Mouse (Mus musculus): ENCODE results near the gene Gm49416. TPM values are rescaled to one million over a fixed set of nuclear protein-coding genes. Genes with fewer than 3 reads are reported as not detected.

The Gm49416 gene
- polyA plus RNA-seq, 1 experiment from 2014 or later: not detected

- Histone ChIP-seq H3K4me1 (replicated peaks; ENCODE audit: control insufficient read depth, insufficient read depth, low read length) (peaks cover 7% of the 10 kb centered on the region; the same call in 1 of the 2 replicates), H3K4me2 (ENCODE audit: low read depth, low read length, severe bottlenecking) (peak within 1 kb of the TSS; percentile 88), H3K4me3 (ENCODE audit: low read depth, low read length) (peak within 1 kb of the TSS; percentile 96), H3K27me3 (ENCODE audit: control insufficient read depth, insufficient read depth, low read length) (no peaks in the 10 kb centered on the region), H3K9ac (ENCODE audit: low read length) (peak within 1 kb of the TSS; percentile 96), H3K27ac (ENCODE audit: low read depth, low read length) (peak within 1 kb of the TSS; percentile 63), H3K36me3 (ENCODE audit: control insufficient read depth, insufficient read depth, low read length) (peaks cover 4% of the 10 kb centered on the region; the same call in 1 of the 2 replicates), H3K9me3 (ENCODE audit: control insufficient read depth, low read length) (no peaks in the 10 kb centered on the region)
- DNase-seq (ENCODE audit: low spot score) (peak; percentile 95), ATAC-seq (replicated peaks; ENCODE audit: low FRiP score) (peak; percentile 99)
- WGBS: 1% methylated on average over 52 of the region's 59 CpGs
These were observed 17.2 kb upstream of the Gm49416 start, which contains the start of gene Ubxn1 for GRCm38 (mm10) chr19:8871267-8872186. TSS of gene Ubxn1 (plus strand) at chr19:8871496.

- H3K27ac ChIP-seq (ENCODE audit: low read depth, low read length): peak overlapping the region; percentile 63; the same call in 1 of the 2 replicates
These were observed 16.4 kb upstream of the Gm49416 start for GRCm38 (mm10) chr19:8872266-8872840.

GRCm38 (mm10) chr19:8875031-8875430, 13.7 kb upstream of the Gm49416 start:
- Histone ChIP-seq H3K9me3 (ENCODE audit: control insufficient read depth, low read length) (no peaks in the 10 kb centered on the region), H3K4me1 (replicated peaks; ENCODE audit: control insufficient read depth, insufficient read depth, low read length) (peaks cover 7% of the 10 kb centered on the region; the same call in 1 of the 2 replicates), H3K4me3 (ENCODE audit: low read depth, low read length) (no peak overlapping the region), H3K27ac (ENCODE audit: low read depth, low read length) (no peak overlapping the region), H3K36me3 (ENCODE audit: control insufficient read depth, insufficient read depth, low read length) (peaks cover 4% of the 10 kb centered on the region; the same call in 1 of the 2 replicates), H3K4me2 (ENCODE audit: low read depth, low read length, severe bottlenecking) (no peak overlapping the region), H3K9ac (ENCODE audit: low read length) (no peak overlapping the region), H3K27me3 (ENCODE audit: control insufficient read depth, insufficient read depth, low read length) (no peaks in the 10 kb centered on the region)
- DNase-seq (ENCODE audit: low spot score) (no peak), ATAC-seq (replicated peaks; ENCODE audit: low FRiP score) (no peak)
- WGBS: 93% methylated on average over 7 of the region's 7 CpGs

More at GRCm38 (mm10) chr19:8872266-8872840, 16.4 kb upstream of the Gm49416 start:
- no peaks in the 10 kb centered on the region for H3K27me3 ChIP-seq (ENCODE audit: control insufficient read depth, insufficient read depth, low read length)
- H3K4me2 ChIP-seq (ENCODE audit: low read depth, low read length, severe bottlenecking): peak overlapping the region; percentile 88
- peaks cover 4% of the 10 kb centered on the region; the same call in 1 of the 2 replicates for H3K36me3 ChIP-seq (ENCODE audit: control insufficient read depth, insufficient read depth, low read length)
- H3K9ac ChIP-seq (ENCODE audit: low read length): peak overlapping the region; percentile 96
- no peak for DNase-seq (ENCODE audit: low spot score)
- ATAC-seq (replicated peaks; ENCODE audit: low FRiP score): no peak
- no peaks in the 10 kb centered on the region for H3K9me3 ChIP-seq (ENCODE audit: control insufficient read depth, low read length)
- peak overlapping the region; percentile 96 for H3K4me3 ChIP-seq (ENCODE audit: low read depth, low read length)
- peaks cover 7% of the 10 kb centered on the region; the same call in 1 of the 2 replicates for H3K4me1 ChIP-seq (replicated peaks; ENCODE audit: control insufficient read depth, insufficient read depth, low read length)
- WGBS: 78% methylated on average over 10 of the region's 10 CpGs

- peak; percentile 95 for ATAC-seq (replicated peaks; ENCODE audit: low FRiP score)
- Histone ChIP-seq H3K36me3 (ENCODE audit: control insufficient read depth, insufficient read depth, low read length) (no peaks in the 10 kb centered on the region; the same call in 1 of the 2 replicates), H3K9me3 (ENCODE audit: control insufficient read depth, low read length) (no peaks in the 10 kb centered on the region), H3K4me1 (replicated peaks; ENCODE audit: control insufficient read depth, insufficient read depth, low read length) (no peaks in the 10 kb centered on the region), H3K27me3 (ENCODE audit: control insufficient read depth, insufficient read depth, low read length) (no peaks in the 10 kb centered on the region), H3K4me2 (ENCODE audit: low read depth, low read length, severe bottlenecking) (peak within 1 kb of the TSS; percentile 87), H3K4me3 (ENCODE audit: low read depth, low read length) (peak within 1 kb of the TSS; percentile 76), H3K27ac (ENCODE audit: low read depth, low read length) (peak within 1 kb of the TSS; percentile 50), H3K9ac (ENCODE audit: low read length) (peak within 1 kb of the TSS; percentile 91)
- peak; percentile 90 for DNase-seq (ENCODE audit: low spot score)
- under 1% methylated on average over 42 of the region's 42 CpGs for WGBS
These were observed 8.3 kb upstream of the Gm49416 start, which contains the start of gene Uqcc3 for GRCm38 (mm10) chr19:8880311-8881033. TSS of gene Uqcc3 (minus strand) at chr19:8880923.

- no peak for DNase-seq (ENCODE audit: low spot score)
- WGBS: 14% methylated on average over 3 of the region's 3 CpGs
- Histone ChIP-seq H3K27ac (ENCODE audit: low read depth, low read length) (no peak overlapping the region; the same call in 1 of the 2 replicates), H3K9ac (ENCODE audit: low read length) (peak overlapping the region; percentile 91), H3K4me3 (ENCODE audit: low read depth, low read length) (peak overlapping the region; percentile 76), H3K4me1 (replicated peaks; ENCODE audit: control insufficient read depth, insufficient read depth, low read length) (no peaks in the 10 kb centered on the region), H3K36me3 (ENCODE audit: control insufficient read depth, insufficient read depth, low read length) (no peaks in the 10 kb centered on the region; the same call in 1 of the 2 replicates), H3K9me3 (ENCODE audit: control insufficient read depth, low read length) (no peaks in the 10 kb centered on the region), H3K4me2 (ENCODE audit: low read depth, low read length, severe bottlenecking) (peak overlapping the region; percentile 87), H3K27me3 (ENCODE audit: control insufficient read depth, insufficient read depth, low read length) (no peaks in the 10 kb centered on the region)
- no peak for ATAC-seq (replicated peaks; ENCODE audit: low FRiP score)
These were observed 7.7 kb upstream of the Gm49416 start for GRCm38 (mm10) chr19:8881034-8881392.

- no peak for ATAC-seq (replicated peaks; ENCODE audit: low FRiP score)
- no peak within 1 kb of the TSS for H3K4me3 ChIP-seq (ENCODE audit: low read depth, low read length)
- no peaks in the 10 kb centered on the region; the same call in 1 of the 2 replicates for H3K4me1 ChIP-seq (replicated peaks; ENCODE audit: control insufficient read depth, insufficient read depth, low read length)
- H3K9ac ChIP-seq (ENCODE audit: low read length): no peak within 1 kb of the TSS
- H3K27me3 ChIP-seq (ENCODE audit: control insufficient read depth, insufficient read depth, low read length): no peaks in the 10 kb centered on the region
- 78% methylated on average over 3 of the region's 3 CpGs for WGBS
- no peaks in the 10 kb centered on the region for H3K9me3 ChIP-seq (ENCODE audit: control insufficient read depth, low read length)
- DNase-seq (ENCODE audit: low spot score): no peak
- no peak within 1 kb of the TSS for H3K4me2 ChIP-seq (ENCODE audit: low read depth, low read length, severe bottlenecking)
- no peak within 1 kb of the TSS for H3K27ac ChIP-seq (ENCODE audit: low read depth, low read length)
- no peaks in the 10 kb centered on the region for H3K36me3 ChIP-seq (ENCODE audit: control insufficient read depth, insufficient read depth, low read length)
These were observed 5.1 kb upstream of the Gm49416 start, which contains the start of the genes Lbhd1 and Gm49403 for GRCm38 (mm10) chr19:8883616-8884015. TSS of gene Lbhd1 (plus strand) at chr19:8883732. TSS of gene Gm49403 (plus strand) at chr19:8883930.

- Histone ChIP-seq H3K9ac (ENCODE audit: low read length) (peak overlapping the region; percentile 79; the same call in 1 of the 2 replicates), H3K4me2 (ENCODE audit: low read depth, low read length, severe bottlenecking) (peak overlapping the region; percentile 76; the same call in 1 of the 2 replicates), H3K27me3 (ENCODE audit: control insufficient read depth, insufficient read depth, low read length) (no peaks in the 10 kb centered on the region), H3K4me1 (replicated peaks; ENCODE audit: control insufficient read depth, insufficient read depth, low read length) (no peaks in the 10 kb centered on the region; the same call in 1 of the 2 replicates), H3K4me3 (ENCODE audit: low read depth, low read length) (no peak overlapping the region), H3K27ac (ENCODE audit: low read depth, low read length) (peak overlapping the region; percentile 62; the same call in 1 of the 2 replicates), H3K36me3 (ENCODE audit: control insufficient read depth, insufficient read depth, low read length) (no peaks in the 10 kb centered on the region; the same call in 1 of the 2 replicates), H3K9me3 (ENCODE audit: control insufficient read depth, low read length) (no peaks in the 10 kb centered on the region)
- DNase-seq (ENCODE audit: low spot score): no peak
- WGBS: 52% methylated on average over 1 of the region's 1 CpGs
- no peak for ATAC-seq (replicated peaks; ENCODE audit: low FRiP score)
These were observed 1.7 kb upstream of the Gm49416 start for GRCm38 (mm10) chr19:8886916-8887584.

All from forebrain, embryonic 11.5 days (tissue).